ENCODE assay signal across 8 mouse cellular contexts in genomic region chr5:143623356-143624295, GRCm38 (mm10). TPM values are rescaled to one million over a fixed set of nuclear protein-coding genes. Genes with fewer than 3 reads are reported as not detected.
DNase-seq lines count a peak whose midpoint lies in the region; ATAC-seq and TF ChIP-seq lines count a peak whose summit lies in the region.

No protein-coding gene starts in this region.

- no peaks in the 10 kb centered on the region for H3K27me3 ChIP-seq in kidney, embryonic 16.5 days (ENCODE audit: insufficient read depth, low read length)
- H3K27me3 ChIP-seq in midbrain, postnatal 0 days (ENCODE audit: insufficient read depth, low read length): no peaks in the 10 kb centered on the region

- DNase-seq in cerebellum, adult 9-10 months: peak; percentile 13
- DNase-seq in cerebellum, postnatal 4 days (ENCODE audit: low spot score in 2 of 2): no peak
- peak; percentile 51 for DNase-seq in right cerebral cortex, adult 2 months (ENCODE audit: low spot score in 2 of 2)
- no peak for DNase-seq in right cerebral cortex, postnatal 25 days
- DNase-seq in midbrain, postnatal 0 days (ENCODE audit: low spot score): no peak
- DNase-seq in gastrocnemius, adult 18-20 months (ENCODE audit: low spot score): no peak
- no peak for DNase-seq in layer of hippocampus, adult 8-10 months (ENCODE audit: low spot score in 2 of 2)

- no peaks in the 10 kb centered on the region for H3K9me3 ChIP-seq in kidney, embryonic 16.5 days (ENCODE audit: low read length)
- H3K9me3 ChIP-seq in midbrain, postnatal 0 days (ENCODE audit: low read length): no peaks in the 10 kb centered on the region

- no peaks in the 10 kb centered on the region for H3K36me3 ChIP-seq in kidney, embryonic 16.5 days (ENCODE audit: insufficient read depth, low read length)
- H3K36me3 ChIP-seq in midbrain, postnatal 0 days (ENCODE audit: insufficient read depth, low read length): no peaks in the 10 kb centered on the region

- peak; percentile 20; the same call in 1 of the 2 replicates for TF ChIP-seq CTCF in midbrain, postnatal 0 days (IDR thresholded peaks at IDR 0.05)

- H3K4me1 ChIP-seq in kidney, embryonic 16.5 days (ENCODE audit: insufficient read depth, low read length): peaks cover 41% of the 10 kb centered on the region
- H3K4me1 ChIP-seq in midbrain, postnatal 0 days (ENCODE audit: insufficient read depth, low read length): peaks cover 13% of the 10 kb centered on the region; the same call in 1 of the 2 replicates

- H3K27ac ChIP-seq in kidney, embryonic 16.5 days (ENCODE audit: low read length): peak overlapping the region; percentile 43; the same call in 1 of the 2 replicates
- H3K27ac ChIP-seq in midbrain, postnatal 0 days (ENCODE audit: low read depth, low read length): no peak overlapping the region

- no peak for ATAC-seq in kidney, embryonic 16.5 days (ENCODE audit: low FRiP score, low TSS enrichment)
- ATAC-seq in midbrain, postnatal 0 days (ENCODE audit: low FRiP score): no peak

- H3K9ac ChIP-seq in kidney, embryonic 16.5 days (replicated peaks; ENCODE audit: low read length): peak overlapping the region; percentile 85
- H3K9ac ChIP-seq in midbrain, postnatal 0 days (replicated peaks; ENCODE audit: low read length, poor library complexity, severe bottlenecking): peak overlapping the region; percentile 80; the same call in 1 of the 2 replicates

- H3K4me3 ChIP-seq in kidney, embryonic 16.5 days (ENCODE audit: low read length): peak overlapping the region; percentile 75
- H3K4me3 ChIP-seq in midbrain, postnatal 0 days (ENCODE audit: low read depth, low read length): peak overlapping the region; percentile 76

- H3K4me2 ChIP-seq in kidney, embryonic 16.5 days (replicated peaks; ENCODE audit: low read depth, low read length): peak overlapping the region; percentile 64
- H3K4me2 ChIP-seq in midbrain, postnatal 0 days (ENCODE audit: low read depth, low read length, poor library complexity, severe bottlenecking): peak overlapping the region; percentile 72

- WGBS in kidney, embryonic 16.5 days: 24% methylated on average over 19 of the region's 19 CpGs
- WGBS in midbrain, postnatal 0 days: 44% methylated on average over 19 of the region's 19 CpGs

RNA-seq across cellular contexts. Expression of gene Cyth3, which starts 1.4 kb away (rescaled TPM):
- 79.2 and 81.3 TPM in 2 replicates for polyA plus RNA-seq in kidney, embryonic 16.5 days (2015; fragmentation: Nextera tagmentation; extraction: Ambion mirVana)
- 47.8 and 51.5 TPM in 2 replicates for total RNA-seq in midbrain, postnatal 0 days (2014; rRNA removed)
- polyA plus RNA-seq in midbrain, postnatal 0 days (2015; fragmentation: Nextera tagmentation; extraction: Ambion mirVana): 34.1 and 35.4 TPM in 2 replicates
- total RNA-seq in gastrocnemius, adult 18-20 months (2021): 10 to 100 TPM; 10.1 to 12.1 TPM
- 10 to 100 TPM; 37.1 to 44.8 (median 39.0) TPM for total RNA-seq in layer of hippocampus, adult 8-10 months (2022)

Comparison
In these comparisons a context has a peak if more than half of its experiments do, and no peak if none do; other contexts are left out.
1. DNase-seq: peak in cerebellum, adult 9-10 months (single experiment) and right cerebral cortex, adult 2 months (2 of 2); none in cerebellum, postnatal 4 days (0 of 2), right cerebral cortex, postnatal 25 days (single experiment), midbrain, postnatal 0 days (single experiment), gastrocnemius, adult 18-20 months (single experiment) and layer of hippocampus, adult 8-10 months (0 of 2).